Mouse (Mus musculus) forebrain, embryonic 11.5 days (tissue): ENCODE data around the gene Cd300e. TPM values are rescaled to one million over a fixed set of nuclear protein-coding genes. Genes with fewer than 3 reads are reported as not detected.
A peak's percentile ranks its signal among the peaks of the same experiment; 100 is the strongest.

Experiments
- ATAC-seq: fragments of 200-750 bp; cut with Nextera tagmentation; replicated peaks from 2 replicates; pipeline ENCODE4 v1.8.0; 2017; ENCODE audit warnings: moderate TSS enrichment; ENCODE audit not compliant: low FRiP score
- DNase-seq: peaks from one replicate; pipeline ENCODE4 v3.0.0-alpha.2; 2017; ENCODE audit warnings: low spot score
- H3K27ac ChIP-seq: fragments of 300-500 bp; sonication (generic); 2 replicates; pipeline ENCODE4 v1.5.1; 2014; ENCODE audit warnings: low read depth, low read length
- H3K27me3 ChIP-seq: fragments of 300-500 bp; sonication (generic); 2 replicates; pipeline ENCODE4 v1.6.1; 2014; ENCODE audit warnings: mild to moderate bottlenecking, low read length, mixed read lengths; ENCODE audit not compliant: control insufficient read depth, insufficient read depth
- H3K36me3 ChIP-seq: fragments of 300-500 bp; sonication (generic); 2 replicates; pipeline ENCODE4 v1.6.1; 2014; ENCODE audit warnings: mild to moderate bottlenecking, low read length, moderate library complexity, mixed read lengths; ENCODE audit not compliant: control insufficient read depth, insufficient read depth
- H3K4me1 ChIP-seq: fragments of 300-500 bp; sonication (generic); replicated peaks from 2 replicates; pipeline ENCODE4 v1.6.1; 2014; ENCODE audit warnings: low read length, mixed read lengths; ENCODE audit not compliant: control insufficient read depth, insufficient read depth
- H3K4me2 ChIP-seq: fragments of 300-500 bp; sonication (generic); 2 replicates; pipeline ENCODE4 v1.6.1; 2014; ENCODE audit warnings: low read depth, mild to moderate bottlenecking, low read length, moderate library complexity, mixed read lengths; ENCODE audit not compliant: severe bottlenecking
- H3K4me3 ChIP-seq: fragments of 300-500 bp; sonication (generic); 2 replicates; pipeline ENCODE4 v1.5.1; 2014; ENCODE audit warnings: low read depth, low read length
- H3K9ac ChIP-seq: fragments of 300-500 bp; sonication (generic); 2 replicates; pipeline ENCODE4 v1.6.1; 2014; ENCODE audit warnings: low read length
- H3K9me3 ChIP-seq: fragments of 300-500 bp; sonication (generic); 2 replicates; pipeline ENCODE4 v1.6.1; 2016; ENCODE audit warnings: low read length, mixed read lengths; ENCODE audit not compliant: control insufficient read depth
- WGBS: fragments of 180-500 bp; shearing (Covaris S2); extraction: QIAGEN DNeasy Blood & Tissue Kit; methylation state at CpG from one replicate; pipeline ENCODE4 v1.1.7; 2014; 5-methylcytosine and 5-hydroxymethylcytosine counted together
- polyA plus RNA-seq: library from polyadenylated mRNA; unstranded; fragments of >200 nt; fragmentation: Nextera tagmentation; extraction: Ambion mirVana; gene quantifications from 2 replicates; pipeline ENCODE4 v1.2.1, GENCODE M21; 2014

Gene Cd300e
- polyA plus RNA-seq, 1 experiment from 2014 or later = not detected

DNA sequence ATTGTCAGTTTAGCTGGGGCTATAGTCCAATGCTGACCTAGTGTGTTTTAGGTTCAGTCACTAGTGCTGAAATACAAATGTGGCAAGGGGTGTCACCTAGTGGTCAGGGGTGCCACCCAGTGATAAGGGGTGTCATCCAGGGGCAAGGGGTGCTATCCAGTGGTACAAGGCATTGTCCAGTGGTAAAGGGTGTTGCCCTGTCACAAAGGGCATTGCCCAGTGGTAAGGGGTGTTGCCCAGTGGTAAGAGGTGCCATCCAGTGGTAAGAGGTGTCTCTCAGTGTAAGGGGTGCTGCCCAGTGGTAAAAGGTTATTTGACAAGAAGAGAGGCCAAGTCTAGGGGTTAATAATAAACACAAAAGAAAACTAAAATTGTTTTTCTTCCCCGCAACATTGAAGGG lies 15.5 kb upstream of the Cd300e start:
- Histone ChIP-seq H3K27ac (no peak overlapping the region), H3K9me3 (no peaks in the 10 kb centered on the region), H3K36me3 (no peaks in the 10 kb centered on the region), H3K4me2 (no peak overlapping the region), H3K4me3 (no peak overlapping the region), H3K9ac (no peak overlapping the region), H3K4me1 (no peaks in the 10 kb centered on the region), H3K27me3 (no peaks in the 10 kb centered on the region)
- DNase-seq = no peak
- no peak for ATAC-seq
- 100% methylated on average over 1 of the region's 1 CpGs for WGBS

DNA sequence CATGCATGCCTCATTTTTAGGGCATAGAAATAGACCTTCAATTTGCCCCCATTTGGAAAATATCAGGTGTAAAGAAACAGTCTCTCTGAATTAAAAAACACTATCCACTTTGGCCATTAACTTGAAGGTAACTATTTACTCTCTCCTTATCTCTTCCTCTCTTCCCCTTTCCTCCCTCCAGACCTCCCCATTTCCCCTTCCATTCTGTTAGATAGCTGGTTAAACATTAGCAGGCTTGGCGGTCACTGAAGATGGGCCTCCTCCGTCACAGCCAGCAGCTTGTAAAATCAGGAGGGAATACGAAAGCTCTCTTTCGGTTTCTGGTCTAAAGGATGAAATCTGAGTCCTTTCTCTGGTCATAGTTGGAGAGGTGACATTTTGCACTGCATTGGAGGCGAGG lies 13.9 kb upstream of the Cd300e start:
- Histone ChIP-seq H3K9ac (no peak overlapping the region), H3K27me3 (no peaks in the 10 kb centered on the region), H3K4me3 (no peak overlapping the region), H3K36me3 (no peaks in the 10 kb centered on the region), H3K4me2 (no peak overlapping the region), H3K9me3 (no peaks in the 10 kb centered on the region), H3K4me1 (peaks cover 7% of the 10 kb centered on the region; the same call in 1 of the 2 replicates), H3K27ac (no peak overlapping the region)
- no peak for ATAC-seq
- no peak for DNase-seq
- WGBS = 79% methylated on average over 5 of the region's 5 CpGs

GRCm38 (mm10) chr11:115075407-115075806 lies 13.4 kb upstream of the Cd300e start:
- WGBS = 87% methylated on average over 7 of the region's 7 CpGs
- DNase-seq = no peak

GRCm38 (mm10) chr11:115073002-115073401 lies 11.0 kb upstream of the Cd300e start:
- Histone ChIP-seq H3K36me3 (no peaks in the 10 kb centered on the region), H3K4me3 (no peak overlapping the region), H3K27ac (no peak overlapping the region), H3K27me3 (no peaks in the 10 kb centered on the region), H3K9me3 (no peaks in the 10 kb centered on the region), H3K4me2 (no peak overlapping the region), H3K9ac (no peak overlapping the region), H3K4me1 (peaks cover 7% of the 10 kb centered on the region; the same call in 1 of the 2 replicates)
- DNase-seq (no peak), ATAC-seq (no peak)
- WGBS = 68% methylated on average over 5 of the region's 5 CpGs

More at GRCm38 (mm10) chr11:115075407-115075806, 13.4 kb upstream of the Cd300e start:
- H3K4me2 ChIP-seq = no peak overlapping the region
- ATAC-seq = no peak
- peaks cover 7% of the 10 kb centered on the region; the same call in 1 of the 2 replicates for H3K4me1 ChIP-seq
- no peak overlapping the region for H3K4me3 ChIP-seq
- no peaks in the 10 kb centered on the region for H3K36me3 ChIP-seq
- H3K9me3 ChIP-seq = no peaks in the 10 kb centered on the region
- no peaks in the 10 kb centered on the region for H3K27me3 ChIP-seq
- no peak overlapping the region for H3K27ac ChIP-seq
- no peak overlapping the region for H3K9ac ChIP-seq

DNA sequence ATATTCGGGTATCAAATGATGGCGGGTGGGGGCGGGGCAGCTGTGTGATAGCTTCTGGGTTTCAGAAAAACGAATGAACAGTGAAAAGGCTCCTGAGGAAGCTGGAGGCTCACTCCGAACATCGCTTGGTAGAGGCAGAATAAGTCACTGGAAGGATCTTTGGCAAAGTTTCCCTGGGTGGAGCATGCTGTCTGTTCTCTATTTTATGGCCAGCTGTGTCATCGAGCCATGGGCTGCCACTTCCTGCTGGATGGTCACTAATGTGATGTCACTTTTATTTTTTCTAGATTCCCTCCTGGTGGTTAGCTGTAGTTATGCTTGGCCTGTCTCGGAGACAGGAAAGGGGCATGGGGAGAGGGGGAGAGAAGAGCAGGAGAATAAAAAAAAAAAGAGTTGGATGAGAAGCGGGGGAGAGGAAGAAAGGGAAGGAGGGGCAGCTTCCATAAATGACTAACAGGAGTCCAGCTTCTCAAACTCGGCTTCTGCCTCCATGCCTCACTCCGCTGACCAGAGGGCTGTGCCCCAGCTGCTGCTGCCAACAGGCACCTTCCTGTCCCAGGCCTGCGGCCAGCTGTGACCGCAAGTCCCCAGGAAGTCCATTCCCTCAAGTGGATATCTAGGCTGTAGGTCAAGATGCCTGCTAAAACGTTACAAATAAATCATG lies 9.8 kb upstream of the Cd300e start:
- WGBS = 21% methylated on average over 14 of the region's 14 CpGs
- no peak overlapping the region; the same call in 1 of the 2 replicates for H3K9ac ChIP-seq

GRCm38 (mm10) chr11:115071015-115071551 lies 9.1 kb upstream of the Cd300e start:
- Histone ChIP-seq H3K9ac (no peak overlapping the region; the same call in 1 of the 2 replicates), H3K4me3 (no peak overlapping the region), H3K4me2 (peak overlapping the region; percentile 3; the same call in 1 of the 2 replicates), H3K36me3 (no peaks in the 10 kb centered on the region), H3K9me3 (no peaks in the 10 kb centered on the region), H3K27me3 (no peaks in the 10 kb centered on the region), H3K27ac (no peak overlapping the region), H3K4me1 (peaks cover 7% of the 10 kb centered on the region; the same call in 1 of the 2 replicates)
- DNase-seq (no peak), ATAC-seq (no peak)
- WGBS = 6% methylated on average over 9 of the region's 9 CpGs

More for the DNA sequence above, 9.8 kb upstream of the Cd300e start:
- peaks cover 7% of the 10 kb centered on the region; the same call in 1 of the 2 replicates for H3K4me1 ChIP-seq
- no peak overlapping the region for H3K4me3 ChIP-seq
- peak overlapping the region; percentile 3; the same call in 1 of the 2 replicates for H3K4me2 ChIP-seq
- no peak for DNase-seq
- H3K27me3 ChIP-seq = no peaks in the 10 kb centered on the region
- ATAC-seq = no peak
- no peak overlapping the region for H3K27ac ChIP-seq
- no peaks in the 10 kb centered on the region for H3K9me3 ChIP-seq
- H3K36me3 ChIP-seq = no peaks in the 10 kb centered on the region

- no peak for ATAC-seq
- Histone ChIP-seq H3K4me1 (peaks cover 5% of the 10 kb centered on the region; the same call in 1 of the 2 replicates), H3K9me3 (no peaks in the 10 kb centered on the region), H3K4me2 (no peak overlapping the region), H3K27ac (no peak overlapping the region), H3K4me3 (no peak overlapping the region), H3K27me3 (no peaks in the 10 kb centered on the region), H3K36me3 (no peaks in the 10 kb centered on the region), H3K9ac (no peak overlapping the region)
- no peak for DNase-seq
- 82% methylated on average over 6 of the region's 6 CpGs for WGBS
Observed at GRCm38 (mm10) chr11:115066768-115067167, 4.8 kb upstream of the Cd300e start.

DNA sequence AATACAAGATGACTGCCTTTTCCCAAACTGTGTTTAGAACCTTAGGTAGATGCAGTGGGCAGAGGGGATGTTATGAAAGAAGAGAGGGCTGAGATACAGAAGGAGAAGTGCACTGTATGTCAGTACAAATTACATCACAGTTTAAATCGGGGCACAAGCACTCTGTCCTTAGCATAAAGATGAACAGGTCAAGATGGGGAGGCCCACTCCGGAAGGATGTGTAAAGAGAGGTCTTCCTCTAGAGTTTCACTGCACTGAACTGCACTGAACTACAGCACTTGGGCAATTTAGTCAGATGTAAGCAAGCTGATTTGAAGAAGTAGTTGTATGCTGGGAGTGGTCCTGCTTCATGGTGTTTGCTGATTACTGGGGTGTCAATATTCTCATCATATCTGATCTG lies 2.2 kb downstream of the Cd300e start:
- Histone ChIP-seq H3K4me2 (no peak overlapping the region), H3K4me1 (no peaks in the 10 kb centered on the region), H3K36me3 (no peaks in the 10 kb centered on the region), H3K9ac (no peak overlapping the region), H3K27me3 (no peaks in the 10 kb centered on the region), H3K9me3 (no peaks in the 10 kb centered on the region), H3K4me3 (no peak overlapping the region), H3K27ac (no peak overlapping the region)
- whole genome bisulfite sequencing = 81% methylated on average over 2 of the region's 2 CpGs
- ATAC-seq (no peak), DNase-seq (no peak)

DNA sequence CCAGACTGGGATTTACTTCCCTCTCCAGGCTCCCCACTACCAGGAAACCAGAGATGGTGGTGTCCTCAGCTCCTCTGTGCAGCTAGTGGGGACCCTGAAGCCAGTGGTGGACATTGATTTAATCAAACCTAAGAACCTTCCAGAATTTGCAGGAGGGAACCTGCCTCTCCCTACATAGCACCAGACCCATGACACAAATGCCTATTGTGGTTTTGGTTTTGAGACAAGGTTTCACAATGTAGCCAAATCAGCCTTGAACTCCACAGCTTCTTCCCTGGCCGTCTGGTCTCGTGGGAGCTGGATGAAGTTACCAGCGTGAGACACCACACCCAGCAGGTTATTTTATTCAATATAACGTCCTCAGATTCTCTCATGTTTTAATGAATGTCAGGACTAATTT lies 3.3 kb downstream of the Cd300e start:
- ATAC-seq (no peak), DNase-seq (no peak)
- Histone ChIP-seq H3K27ac (no peak overlapping the region), H3K9me3 (no peaks in the 10 kb centered on the region), H3K9ac (no peak overlapping the region), H3K4me3 (no peak overlapping the region), H3K4me2 (no peak overlapping the region), H3K27me3 (no peaks in the 10 kb centered on the region), H3K36me3 (no peaks in the 10 kb centered on the region), H3K4me1 (no peaks in the 10 kb centered on the region)
- 86% methylated on average over 4 of the region's 4 CpGs for WGBS
